Mouse (Mus musculus) kidney, embryonic 14.5 days (tissue): Measurements from ENCODE around the gene Ppp1r14a. TPM values are rescaled to one million over a fixed set of nuclear protein-coding genes. Genes with fewer than 3 reads are reported as not detected.

Experiments
- ATAC-seq: fragments of 200-750 bp; cut with Nextera tagmentation; 2 replicates; pipeline ENCODE4 v1.8.0; 2017; ENCODE audit warnings: moderate number of reproducible peaks, mild to moderate bottlenecking, moderate TSS enrichment, moderate library complexity; ENCODE audit not compliant: low FRiP score, low TSS enrichment
- H3K27ac ChIP-seq: fragments of 300-500 bp; sonication (generic); 2 replicates; pipeline ENCODE4 v1.5.1; 2014; ENCODE audit warnings: low read depth, mild to moderate bottlenecking, low read length, moderate library complexity, mixed read lengths
- H3K27me3 ChIP-seq: fragments of 300-500 bp; sonication (generic); 2 replicates; pipeline ENCODE4 v1.6.1; 2014; ENCODE audit warnings: mild to moderate bottlenecking, low read length; ENCODE audit not compliant: control insufficient read depth, insufficient read depth
- H3K36me3 ChIP-seq: fragments of 300-500 bp; sonication (generic); 2 replicates; pipeline ENCODE4 v1.6.1; 2014; ENCODE audit warnings: low read length, mixed read lengths; ENCODE audit not compliant: control insufficient read depth, insufficient read depth
- H3K4me1 ChIP-seq: fragments of 300-500 bp; sonication (generic); 2 replicates; pipeline ENCODE4 v1.6.1; 2014; ENCODE audit warnings: low read length, mixed read lengths; ENCODE audit not compliant: control insufficient read depth, insufficient read depth
- H3K4me2 ChIP-seq: fragments of 300-500 bp; sonication (generic); replicated peaks from 2 replicates; pipeline ENCODE4 v1.6.1; 2014; ENCODE audit warnings: low read depth, mild to moderate bottlenecking, low read length
- H3K4me3 ChIP-seq: fragments of 300-500 bp; sonication (generic); 2 replicates; pipeline ENCODE4 v1.5.1; 2014; ENCODE audit warnings: mild to moderate bottlenecking, low read length
- H3K9ac ChIP-seq: fragments of 300-500 bp; sonication (generic); 2 replicates; pipeline ENCODE4 v1.6.1; 2014; ENCODE audit warnings: low read depth, mild to moderate bottlenecking, low read length, moderate library complexity
- H3K9me3 ChIP-seq: fragments of 300-500 bp; sonication (generic); 2 replicates; pipeline ENCODE4 v1.6.1; 2016; ENCODE audit warnings: low read length; ENCODE audit not compliant: control insufficient read depth
- WGBS: fragments of 180-500 bp; shearing (Covaris S2); extraction: QIAGEN DNeasy Blood & Tissue Kit; methylation state at CpG from one replicate; pipeline ENCODE4 v1.1.7; 2014; 5-methylcytosine and 5-hydroxymethylcytosine counted together
- polyA plus RNA-seq: library from polyadenylated mRNA; unstranded; fragments of >200 nt; fragmentation: Nextera tagmentation; extraction: Ambion mirVana; gene quantifications from 2 replicates; pipeline ENCODE4 v1.2.1, GENCODE M21; 2014

Gene Ppp1r14a
- polyA plus RNA-seq, 1 experiment from 2014 or later = 19.3 TPM

DNA sequence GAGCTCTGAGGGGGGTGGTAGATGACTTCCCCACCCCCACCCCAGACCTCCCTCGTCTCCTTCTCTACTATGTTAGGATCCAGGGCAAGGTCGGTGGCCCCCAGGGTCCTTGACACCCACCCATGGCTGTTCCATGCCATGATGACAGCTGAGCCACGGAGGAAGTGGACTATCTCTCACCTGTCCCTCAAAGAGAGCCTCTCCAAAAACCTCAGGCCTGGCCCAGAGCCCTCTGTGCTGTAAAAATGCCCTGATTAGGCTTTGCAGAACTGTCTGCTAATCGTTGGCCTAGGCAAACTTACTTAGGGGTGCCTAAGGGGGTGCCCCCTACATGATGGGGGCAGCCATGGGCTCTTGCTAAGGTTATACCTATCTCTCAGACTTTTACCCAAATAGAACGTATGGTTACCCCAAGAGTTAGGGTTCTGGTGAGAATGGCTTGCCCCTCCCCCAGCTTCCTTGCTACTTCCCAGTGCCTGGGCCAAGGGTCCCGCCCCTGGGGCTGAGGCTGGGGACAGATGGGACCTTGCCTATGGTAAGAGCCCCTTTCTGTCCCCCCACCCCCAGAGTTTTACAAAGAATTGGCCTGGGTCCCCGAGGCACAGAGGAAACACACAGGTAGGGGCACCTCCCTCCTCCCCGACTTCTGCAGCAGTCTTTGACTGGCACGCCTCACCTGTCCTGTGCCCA is 24.6 kb downstream of the Ppp1r14a start:
- Histone ChIP-seq H3K27ac (no peak overlapping the region), H3K9me3 (no peaks in the 10 kb centered on the region), H3K9ac (no peak overlapping the region), H3K4me1 (peaks cover 25% of the 10 kb centered on the region), H3K4me3 (no peak overlapping the region), H3K4me2 (no peak overlapping the region), H3K36me3 (no peaks in the 10 kb centered on the region), H3K27me3 (peaks cover 9% of the 10 kb centered on the region; the same call in 1 of the 2 replicates)
- no peak for ATAC-seq
- 46% methylated on average over 9 of the region's 9 CpGs for WGBS

DNA sequence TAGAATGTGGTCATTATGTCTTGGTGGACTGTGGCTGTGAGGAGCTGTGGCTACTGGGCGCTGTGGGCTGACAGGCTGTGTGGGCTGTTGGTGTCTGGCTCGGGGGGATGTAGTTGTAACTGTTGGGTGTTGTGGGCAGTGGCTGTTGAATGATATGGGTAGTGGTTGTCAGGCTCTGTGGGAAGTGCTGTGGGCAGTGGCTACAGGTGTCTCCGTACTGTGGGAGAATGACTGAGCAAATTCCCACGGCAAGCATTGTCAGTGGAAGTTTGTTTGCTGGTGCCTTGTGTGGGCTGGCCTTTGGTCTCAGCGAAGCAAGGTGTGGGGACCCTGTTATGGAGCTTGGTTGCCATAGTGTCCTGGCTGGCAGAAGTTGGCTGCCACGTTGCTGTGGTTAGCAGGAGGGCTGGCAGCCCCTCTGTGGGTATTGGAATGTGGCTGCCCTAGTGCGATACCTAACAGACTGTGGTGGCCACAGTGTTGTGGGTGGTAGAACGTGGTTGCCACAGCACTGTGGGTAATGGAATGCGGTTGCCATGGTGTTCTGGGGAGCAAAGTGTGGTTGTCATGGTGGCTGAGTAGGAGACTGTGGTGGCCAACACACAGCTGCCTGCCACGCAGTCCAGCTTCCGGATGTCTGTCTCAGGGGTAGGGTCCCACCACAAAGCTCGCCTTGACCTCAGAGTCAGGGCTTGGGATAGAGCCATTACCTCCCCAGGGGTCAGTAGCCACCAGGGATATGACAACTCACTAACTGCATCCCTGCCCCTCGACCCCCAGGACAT is 25.9 kb downstream of the Ppp1r14a start:
- H3K4me3 ChIP-seq = no peak overlapping the region
- H3K27ac ChIP-seq = no peak overlapping the region
- no peaks in the 10 kb centered on the region for H3K36me3 ChIP-seq
- no peaks in the 10 kb centered on the region for H3K9me3 ChIP-seq
- no peak overlapping the region for H3K4me2 ChIP-seq
- peaks cover 37% of the 10 kb centered on the region for H3K4me1 ChIP-seq
- 82% methylated on average over 13 of the region's 13 CpGs for WGBS
- peaks cover 6% of the 10 kb centered on the region; the same call in 1 of the 2 replicates for H3K27me3 ChIP-seq
- no peak for ATAC-seq
- no peak overlapping the region for H3K9ac ChIP-seq

DNA sequence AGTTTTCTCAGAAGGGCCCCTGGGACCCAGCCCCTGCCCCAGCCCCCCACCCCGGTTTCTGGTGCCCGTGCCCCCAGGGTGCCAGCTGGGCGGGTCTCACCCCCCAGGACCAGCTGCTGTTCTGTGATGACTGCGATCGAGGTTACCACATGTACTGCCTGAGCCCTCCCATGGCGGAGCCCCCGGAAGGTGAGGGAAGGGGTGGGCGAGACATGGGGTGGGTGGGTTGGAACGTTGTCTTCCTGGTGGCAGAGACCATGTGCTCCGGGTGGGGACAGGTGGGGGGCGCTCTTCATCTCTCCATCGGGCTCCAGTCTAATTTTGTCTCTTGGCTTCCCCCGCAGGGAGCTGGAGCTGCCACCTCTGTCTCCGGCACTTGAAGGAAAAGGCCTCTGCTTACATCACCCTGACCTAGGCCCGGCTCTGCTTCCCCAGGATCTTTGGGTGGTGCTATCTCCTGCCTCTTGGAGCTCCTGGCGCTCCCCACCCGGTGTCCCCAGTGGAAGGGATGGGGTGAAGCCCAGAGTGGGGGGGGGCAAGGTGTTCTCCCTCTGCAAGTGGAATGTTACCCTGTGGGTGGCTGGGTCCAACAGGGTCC is 27.1 kb downstream of the Ppp1r14a start:
- no peak for ATAC-seq
- Histone ChIP-seq H3K9ac (no peak overlapping the region), H3K36me3 (no peaks in the 10 kb centered on the region), H3K9me3 (no peaks in the 10 kb centered on the region), H3K4me2 (no peak overlapping the region), H3K4me3 (no peak overlapping the region), H3K4me1 (peaks cover 43% of the 10 kb centered on the region), H3K27ac (peak overlapping the region; percentile 17; the same call in 1 of the 2 replicates), H3K27me3 (no peaks in the 10 kb centered on the region)
- 68% methylated on average over 17 of the region's 17 CpGs for WGBS

DNA sequence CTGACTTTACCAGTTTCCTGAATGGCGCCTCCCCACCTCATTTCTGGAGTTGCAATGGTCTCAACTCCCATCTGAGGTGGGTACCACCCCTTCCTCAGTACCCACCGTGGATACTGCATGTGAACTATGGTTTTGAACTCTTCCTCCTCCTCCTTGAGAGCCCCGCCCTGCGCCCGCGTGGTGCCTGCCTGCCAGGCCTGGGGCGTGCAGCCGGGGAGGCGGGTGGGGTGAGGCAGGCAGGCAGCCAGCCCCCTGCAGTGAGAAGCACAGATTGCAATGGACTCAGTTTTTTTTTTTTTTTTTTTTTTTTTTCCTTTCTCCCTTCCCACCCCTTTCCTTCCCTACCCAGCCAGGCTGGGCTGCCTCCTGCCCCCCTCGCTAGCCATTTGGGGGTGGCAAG is 27.9 kb downstream of the Ppp1r14a start:
- peak overlapping the region; percentile 15; the same call in 1 of the 2 replicates for H3K4me2 ChIP-seq
- H3K27ac ChIP-seq = peak overlapping the region; percentile 2; the same call in 1 of the 2 replicates
- H3K4me1 ChIP-seq = peaks cover 43% of the 10 kb centered on the region
- H3K36me3 ChIP-seq = peaks cover 3% of the 10 kb centered on the region; the same call in 1 of the 2 replicates
- ATAC-seq = peak; percentile 25
- H3K9ac ChIP-seq = no peak overlapping the region
- no peak overlapping the region for H3K4me3 ChIP-seq
- no peaks in the 10 kb centered on the region for H3K27me3 ChIP-seq
- H3K9me3 ChIP-seq = no peaks in the 10 kb centered on the region
- WGBS = 13% methylated on average over 10 of the region's 10 CpGs

DNA sequence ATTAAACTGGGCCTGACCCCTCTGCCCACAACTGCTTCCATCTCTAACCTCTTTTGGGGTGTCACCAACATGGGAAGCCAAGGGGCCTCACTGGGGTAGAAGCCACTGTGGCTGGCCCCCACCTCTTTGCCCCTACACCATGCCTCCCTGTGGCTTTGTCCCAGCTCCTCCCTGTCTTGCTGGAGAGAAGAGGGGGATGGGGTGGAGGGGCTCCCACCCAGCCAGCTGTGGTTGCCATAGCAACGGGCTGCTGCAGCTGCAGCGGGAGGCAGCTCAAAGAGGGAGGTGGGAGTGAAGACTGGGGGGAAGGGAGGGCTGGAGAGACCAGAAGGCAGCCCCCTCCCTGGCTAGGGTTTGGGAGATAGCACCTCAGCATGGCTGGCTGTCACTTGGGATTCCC is 28.4 kb downstream of the Ppp1r14a start:
- peaks cover 43% of the 10 kb centered on the region for H3K4me1 ChIP-seq
- peak overlapping the region; percentile 4; the same call in 1 of the 2 replicates for H3K4me3 ChIP-seq
- ATAC-seq = peak; percentile 53

DNA sequence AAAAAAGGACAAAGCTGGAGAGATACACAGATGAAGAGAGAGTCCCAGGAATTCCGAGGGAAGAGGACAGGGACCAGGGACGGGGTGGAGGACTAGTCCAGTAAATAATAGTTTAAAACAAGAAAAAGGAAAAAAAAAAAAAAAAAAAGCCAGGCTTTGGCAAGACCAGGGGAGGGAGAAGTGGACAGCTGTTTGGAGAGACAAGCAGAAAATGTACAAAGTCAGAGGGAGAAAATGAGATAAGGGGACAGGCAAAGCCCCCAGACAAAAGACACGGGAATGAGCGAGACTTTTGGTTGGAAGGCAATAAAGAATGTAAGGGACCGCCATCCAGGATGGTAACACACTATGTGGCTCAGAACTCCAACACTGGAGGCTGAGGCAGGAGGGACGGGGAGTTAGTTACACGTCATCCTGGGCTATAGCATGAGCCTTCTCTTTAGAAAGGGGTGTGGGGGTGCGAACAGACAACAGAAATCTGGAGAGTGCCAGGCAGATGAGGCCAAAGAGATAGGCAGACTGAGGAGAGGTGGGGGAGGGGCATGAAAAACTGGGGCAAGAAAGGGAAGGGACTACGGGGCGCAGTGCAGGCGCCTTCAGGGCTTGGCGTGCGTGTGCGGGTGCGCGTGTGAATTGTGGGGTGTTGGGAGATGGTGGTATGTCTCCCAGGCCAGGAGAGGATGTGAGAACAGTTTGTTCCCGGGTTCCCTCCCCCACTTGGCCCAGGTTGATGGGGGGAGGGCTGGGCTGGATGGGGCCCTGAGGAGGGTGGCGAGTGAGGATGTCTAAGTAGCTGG is 29.2 kb downstream of the Ppp1r14a start:
- no peaks in the 10 kb centered on the region for H3K27me3 ChIP-seq
- peak overlapping the region; percentile 31 for H3K4me2 ChIP-seq
- H3K9me3 ChIP-seq = no peaks in the 10 kb centered on the region
- peak overlapping the region; percentile 21 for H3K4me3 ChIP-seq
- H3K4me1 ChIP-seq = peaks cover 43% of the 10 kb centered on the region
- peak overlapping the region; percentile 42; the same call in 1 of the 2 replicates for H3K27ac ChIP-seq
- 7% methylated on average over 18 of the region's 18 CpGs for WGBS
- peaks cover 5% of the 10 kb centered on the region; the same call in 1 of the 2 replicates for H3K36me3 ChIP-seq
- ATAC-seq = peak; percentile 11; the same call in 1 of the 2 replicates
- peak overlapping the region; percentile 37; the same call in 1 of the 2 replicates for H3K9ac ChIP-seq

More for the DNA sequence above, 28.4 kb downstream of the Ppp1r14a start:
- H3K9ac ChIP-seq = no peak overlapping the region; the same call in 1 of the 2 replicates
- H3K4me2 ChIP-seq = peak overlapping the region; percentile 31
- H3K27ac ChIP-seq = peak overlapping the region; percentile 42; the same call in 1 of the 2 replicates
- H3K27me3 ChIP-seq = no peaks in the 10 kb centered on the region
- H3K9me3 ChIP-seq = no peaks in the 10 kb centered on the region
- H3K36me3 ChIP-seq = peaks cover 5% of the 10 kb centered on the region; the same call in 1 of the 2 replicates
- 0% methylated on average over 2 of the region's 2 CpGs for WGBS

DNA sequence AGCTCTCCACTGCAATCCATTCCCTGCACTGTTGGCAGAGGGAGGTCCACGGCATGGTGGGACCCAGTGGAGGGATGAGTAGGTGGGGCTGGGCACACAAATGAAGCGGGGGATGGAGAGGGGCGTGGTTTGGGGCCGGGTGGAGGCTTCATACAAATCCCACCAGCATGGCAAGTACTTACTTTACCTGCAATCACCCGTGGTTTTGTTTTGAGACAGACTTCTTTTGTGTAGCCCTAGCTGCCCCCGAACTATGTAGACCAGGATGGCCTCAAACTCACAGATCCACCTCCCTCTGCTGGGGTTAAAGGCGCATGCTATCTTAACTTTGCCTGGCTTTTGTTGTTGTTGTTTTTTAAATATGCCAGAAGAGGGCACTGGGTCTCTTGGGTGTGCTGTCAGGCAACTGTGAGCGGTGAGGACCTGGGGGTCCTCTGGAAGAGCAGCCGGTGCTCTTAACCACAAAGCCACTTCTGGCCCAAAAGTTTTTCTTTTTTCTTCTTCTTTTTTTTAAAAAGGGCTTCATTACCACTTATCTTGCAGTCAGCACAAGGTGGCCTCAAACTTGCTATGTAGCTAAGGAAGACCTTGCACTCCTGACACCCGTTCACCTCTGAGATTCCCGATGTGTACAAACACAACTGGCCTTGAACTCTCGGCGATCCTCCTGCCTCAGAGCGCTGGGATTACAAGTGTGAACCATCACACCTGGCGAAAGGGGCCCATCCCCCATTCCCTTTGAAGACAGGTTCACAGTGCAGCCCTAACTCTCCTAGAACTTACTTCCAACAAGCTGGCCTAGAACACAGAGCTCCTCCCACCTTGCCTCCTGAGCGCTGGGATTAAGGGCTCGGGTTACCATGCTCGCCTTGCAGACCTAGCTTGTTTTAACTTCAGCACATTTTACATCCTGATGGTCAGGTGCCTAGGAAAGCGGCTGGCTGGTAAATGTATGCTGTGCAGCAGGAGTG is 30.5 kb downstream of the Ppp1r14a start:
- Histone ChIP-seq H3K9ac (no peak overlapping the region), H3K27me3 (no peaks in the 10 kb centered on the region), H3K27ac (no peak overlapping the region), H3K4me3 (peak overlapping the region; percentile 21), H3K4me2 (peak overlapping the region; percentile 23), H3K36me3 (peaks cover 5% of the 10 kb centered on the region; the same call in 1 of the 2 replicates), H3K9me3 (no peaks in the 10 kb centered on the region), H3K4me1 (peaks cover 43% of the 10 kb centered on the region)
- WGBS = 9% methylated on average over 19 of the region's 19 CpGs
- ATAC-seq = no peak
